Mouse (Mus musculus) myocyte (in vitro differentiated cells): ENCODE measurements around the gene Hist1h4a. TPM values are rescaled to one million over a fixed set of nuclear protein-coding genes. Genes with fewer than 3 reads are reported as not detected.
"Not testable (repeated sequence)": the region's sequence is repeated elsewhere in the genome, so short reads cannot be mapped to it uniquely, and the experiment has no call there.

ENCODE experiments used
- H3K27me3 ChIP-seq: one replicate; pipeline ENCODE4 v1.6.1; 2011; ENCODE audit not compliant: control insufficient read depth, insufficient read depth, insufficient read length
- H3K36me3 ChIP-seq: one replicate; pipeline ENCODE4 v1.6.1; 2011; ENCODE audit not compliant: control insufficient read depth, insufficient read depth
- H3K4me2 ChIP-seq: one replicate; pipeline ENCODE4 v1.6.1; 2011; ENCODE audit warnings: low read depth, control low read depth
- H3K4me3 ChIP-seq: one replicate; pipeline ENCODE4 v1.5.1; 2011; ENCODE audit warnings: mild to moderate bottlenecking, control low read depth, moderate library complexity
- H3K79me2 ChIP-seq: one replicate; pipeline ENCODE4 v1.6.1; 2011; ENCODE audit not compliant: control insufficient read depth, insufficient read depth
- H3ac ChIP-seq: one replicate; pipeline ENCODE4 v1.6.1; 2011; ENCODE audit not compliant: control insufficient read depth, insufficient read length
- CEBPB ChIP-seq: IDR thresholded peaks from 2 replicates; pipeline ENCODE4 v1.6.1; 2011; ENCODE audit warnings: mild to moderate bottlenecking, moderate library complexity; ENCODE audit not compliant: poor library complexity, insufficient read depth, severe bottlenecking
- E2F4 ChIP-seq: IDR thresholded peaks from one replicate; pipeline ENCODE4 v1.6.1; 2011; ENCODE audit warnings: mild to moderate bottlenecking, control low read depth, moderate library complexity; ENCODE audit not compliant: insufficient read depth
- MAX ChIP-seq: IDR thresholded peaks from one replicate; pipeline ENCODE4 v1.6.1; 2011; ENCODE audit warnings: low read depth, mild to moderate bottlenecking, control low read depth
- MYOD1 ChIP-seq, 3 experiments: IDR thresholded peaks; one replicate each; pipeline ENCODE4 v1.6.1; 2011; ENCODE audit warnings: control low read depth in 2 of 3, low read depth in 2 of 3, mild to moderate bottlenecking in 2 of 3, moderate library complexity in 1 of 3; ENCODE audit not compliant: insufficient read length in 2 of 3, control insufficient read depth in 1 of 3
- MYOG ChIP-seq, 3 experiments: IDR thresholded peaks; one replicate each; pipeline ENCODE4 v1.6.1; 2011; ENCODE audit warnings: control low read depth in 2 of 3, low read depth in 2 of 3, mild to moderate bottlenecking in 2 of 3; ENCODE audit not compliant: insufficient read length in 2 of 3, control insufficient read depth in 1 of 3, insufficient read depth in 1 of 3
- POLR2A ChIP-seq: IDR thresholded peaks from one replicate; pipeline ENCODE4 v1.6.1; 2011; ENCODE audit warnings: low read depth, mild to moderate bottlenecking, control low read depth, moderate library complexity; ENCODE audit not compliant: insufficient read length
- POLR2AphosphoS2 ChIP-seq: IDR thresholded peaks from one replicate; pipeline ENCODE4 v1.6.1; 2011; ENCODE audit warnings: low read depth, control low read depth; ENCODE audit not compliant: insufficient read length
- REST ChIP-seq: IDR thresholded peaks from one replicate; pipeline ENCODE4 v1.6.1; 2011; ENCODE audit warnings: mild to moderate bottlenecking, control low read depth, moderate library complexity; ENCODE audit not compliant: insufficient read depth, insufficient read length
- SRF ChIP-seq: IDR thresholded peaks from one replicate; pipeline ENCODE4 v1.6.1; 2011; ENCODE audit warnings: low read depth; ENCODE audit not compliant: control insufficient read depth, insufficient read length
- TCF12 ChIP-seq: IDR thresholded peaks from one replicate; pipeline ENCODE4 v1.6.1; 2011; ENCODE audit warnings: mild to moderate bottlenecking, control low read depth; ENCODE audit not compliant: poor library complexity, insufficient read depth, severe bottlenecking
- TCF3 ChIP-seq: IDR thresholded peaks from one replicate; pipeline ENCODE4 v1.6.1; 2011; ENCODE audit warnings: low read depth, control low read depth; ENCODE audit not compliant: insufficient read length
- USF1 ChIP-seq: IDR thresholded peaks from one replicate; pipeline ENCODE4 v1.6.1; 2011; ENCODE audit warnings: low read depth, mild to moderate bottlenecking, control low read depth, moderate library complexity
- polyA plus RNA-seq: library from polyadenylated mRNA; unstranded; fragments of >200 nt; fragmentation: generic; extraction: Trizol; gene quantifications from one replicate; pipeline ENCODE4 v1.2.1, GENCODE M21; 2012; ENCODE audit warnings: missing spikeins

Gene Hist1h4a
- polyA plus RNA-seq, 1 experiment, result 4.2 TPM

- not testable (repeated sequence) for H3K79me2 ChIP-seq, H3K27me3 ChIP-seq, H3K36me3 ChIP-seq, H3ac ChIP-seq
- H3K4me2 ChIP-seq, result peak within 1 kb of the TSS; percentile 76
- TF ChIP-seq POLR2A (peak; percentile 81), POLR2AphosphoS2 (peak; percentile 95)
- H3K4me3 ChIP-seq, result peak within 1 kb of the TSS; percentile 15
Measured at GRCm38 (mm10) chr13:23750839-23751477, 10.1 kb downstream of the Hist1h4a start, which contains the start of gene Hist1h2ab. TSS of gene Hist1h2ab (plus strand) at chr13:23751126.

GRCm38 (mm10) chr13:23749563-23750121 lies 11.4 kb downstream of the Hist1h4a start:
- H3K36me3 ChIP-seq, result no peaks in the 10 kb centered on the region
- no peak overlapping the region for H3ac ChIP-seq
- H3K4me2 ChIP-seq, result no peak overlapping the region
- H3K79me2 ChIP-seq, result no peaks in the 10 kb centered on the region
- no peak for TF ChIP-seq CEBPB
- TF ChIP-seq MYOD1 (IDR thresholded peaks at IDR 0.05; ENCODE audit: control insufficient read depth in 1 of 3, insufficient read length in 2 of 3, low read depth in 2 of 3), result no peak
- TF ChIP-seq SRF, result no peak
- TF ChIP-seq REST, result no peak
- no peak for TF ChIP-seq E2F4
- no peak for TF ChIP-seq MAX
- no peak overlapping the region for H3K4me3 ChIP-seq
- H3K27me3 ChIP-seq, result no peaks in the 10 kb centered on the region

GRCm38 (mm10) chr13:23747892-23748288 lies 13.1 kb downstream of the Hist1h4a start:
- TF ChIP-seq TCF3 (no peak), POLR2AphosphoS2 (no peak), MYOD1 (IDR thresholded peaks at IDR 0.05; ENCODE audit: control insufficient read depth in 1 of 3, insufficient read length in 2 of 3, low read depth in 2 of 3) (no peak), USF1 (no peak), CEBPB (no peak), SRF (no peak), TCF12 (no peak), POLR2A (no peak), MAX (no peak), REST (no peak), MYOG (IDR thresholded peaks at IDR 0.05; ENCODE audit: control insufficient read depth in 1 of 3, insufficient read depth in 1 of 3, insufficient read length in 2 of 3, low read depth in 2 of 3) (no peak), E2F4 (no peak)
- peak overlapping the region; percentile 94 for H3K4me2 ChIP-seq
- H3K36me3 ChIP-seq, result no peaks in the 10 kb centered on the region
- no peaks in the 10 kb centered on the region for H3K79me2 ChIP-seq
- H3K27me3 ChIP-seq, result no peaks in the 10 kb centered on the region
- H3ac ChIP-seq, result no peak overlapping the region
- no peak overlapping the region for H3K4me3 ChIP-seq

GRCm38 (mm10) chr13:23747081-23747891 lies 13.7 kb downstream of the Hist1h4a start:
- Histone ChIP-seq H3K36me3 (no peaks in the 10 kb centered on the region), H3K27me3 (no peaks in the 10 kb centered on the region), H3ac (no peak overlapping the region), H3K4me2 (peak overlapping the region; percentile 94), H3K79me2 (no peaks in the 10 kb centered on the region), H3K4me3 (no peak overlapping the region)
- TF ChIP-seq MYOG (IDR thresholded peaks at IDR 0.05; ENCODE audit: control insufficient read depth in 1 of 3, insufficient read depth in 1 of 3, insufficient read length in 2 of 3, low read depth in 2 of 3) (no peak), POLR2A (peak; percentile 89), E2F4 (no peak), POLR2AphosphoS2 (peak; percentile 27)

- H3K36me3 ChIP-seq, H3ac ChIP-seq, H3K27me3 ChIP-seq, H3K79me2 ChIP-seq: not testable (repeated sequence)
- peak within 1 kb of the TSS; percentile 19 for H3K4me3 ChIP-seq
- H3K4me2 ChIP-seq, result peak within 1 kb of the TSS; percentile 94
- TF ChIP-seq SRF, result peak; percentile 95
- TF ChIP-seq POLR2A, result peak; percentile 41
- peak; percentile 98 for TF ChIP-seq POLR2AphosphoS2
Measured at GRCm38 (mm10) chr13:23746201-23747080, 14.6 kb downstream of the Hist1h4a start, which contains the start of gene Hist1h2bb. TSS of gene Hist1h2bb (plus strand) at chr13:23746734.
